Mouse (Mus musculus) hindbrain, embryonic 16.5 days (tissue): ENCODE measurements around the gene Kctd20. TPM values are rescaled to one million over a fixed set of nuclear protein-coding genes. Genes with fewer than 3 reads are reported as not detected.

Source experiments
- polyA plus RNA-seq: library from polyadenylated mRNA; unstranded; fragments of >200 nt; fragmentation: Nextera tagmentation; extraction: Ambion mirVana; gene quantifications from 2 replicates; pipeline ENCODE4 v1.2.1, GENCODE M21; 2015

The Kctd20 gene
- polyA plus RNA-seq, 1 experiment from 2014 or later = 76.5 TPM

Other genes starting within 250 kb of the Kctd20 start
- gene AC170998.1, start 225.9 kb upstream of the Kctd20 start, polyA plus RNA-seq = 1.9 TPM in 2 replicates
- gene Mapk13, start 182.7 kb upstream of the Kctd20 start, polyA plus RNA-seq = 1.2 and 2.0 TPM in 2 replicates
- gene Brpf3, start 150.9 kb upstream of the Kctd20 start, polyA plus RNA-seq = 6.3 and 7.0 TPM in 2 replicates
- not detected in 2 replicates for gene Pnpla1, start 93.5 kb upstream of the Kctd20 start, polyA plus RNA-seq
- gene 4930539E08Rik, start 36.6 kb upstream of the Kctd20 start, polyA plus RNA-seq = 2.4 TPM in 2 replicates
- not detected in 2 replicates for gene Pxt1, start 8.1 kb upstream of the Kctd20 start, polyA plus RNA-seq
- gene Stk38, start 56.0 kb downstream of the Kctd20 start, polyA plus RNA-seq = 71.8 and 89.7 TPM in 2 replicates
- gene Srsf3, start 80.7 kb downstream of the Kctd20 start, polyA plus RNA-seq = 356 and 408 TPM in 2 replicates
- 138 and 184 TPM in 2 replicates for gene Cdkn1a, start 139.0 kb downstream of the Kctd20 start, polyA plus RNA-seq
- gene Rab44, start 162.2 kb downstream of the Kctd20 start, polyA plus RNA-seq = 0.06 and 0.26 TPM in 2 replicates